Mouse (Mus musculus) lung, embryonic 14.5 days (tissue): ENCODE results near the gene Afdn. TPM values are rescaled to one million over a fixed set of nuclear protein-coding genes. Genes with fewer than 3 reads are reported as not detected.

Source experiments
- ATAC-seq: fragments of 200-750 bp; cut with Nextera tagmentation; 2 replicates; pipeline ENCODE4 v1.8.0; 2017; ENCODE audit warnings: mild to moderate bottlenecking, moderate TSS enrichment, moderate library complexity; ENCODE audit not compliant: insufficient read depth
- DNase-seq: peaks from one replicate; pipeline ENCODE4 v3.0.0-alpha.2; 2015
- H3K27ac ChIP-seq: fragments of 300-500 bp; sonication (generic); 2 replicates; pipeline ENCODE4 v1.5.1; 2014; ENCODE audit warnings: low read depth, mild to moderate bottlenecking, moderate library complexity
- H3K27me3 ChIP-seq: fragments of 300-500 bp; sonication (generic); 2 replicates; pipeline ENCODE4 v1.6.1; 2014; ENCODE audit warnings: low read length, control low read depth; ENCODE audit not compliant: insufficient read depth
- H3K36me3 ChIP-seq: fragments of 300-500 bp; sonication (generic); 2 replicates; pipeline ENCODE4 v1.6.1; 2014; ENCODE audit warnings: control low read depth; ENCODE audit not compliant: insufficient read depth
- H3K4me1 ChIP-seq: fragments of 300-500 bp; sonication (generic); 2 replicates; pipeline ENCODE4 v1.6.1; 2014; ENCODE audit warnings: antibody characterized with exemption, control low read depth; ENCODE audit not compliant: insufficient read depth
- H3K4me2 ChIP-seq: fragments of 300-500 bp; sonication (generic); 2 replicates; pipeline ENCODE4 v1.6.1; 2014; ENCODE audit warnings: mild to moderate bottlenecking
- H3K4me3 ChIP-seq: fragments of 300-500 bp; sonication (generic); 2 replicates; pipeline ENCODE4 v1.5.1; 2014; ENCODE audit warnings: low read depth, low read length
- H3K9ac ChIP-seq: fragments of 300-500 bp; sonication (generic); 2 replicates; pipeline ENCODE4 v1.6.1; 2014
- H3K9me3 ChIP-seq: fragments of 300-500 bp; sonication (generic); 2 replicates; pipeline ENCODE4 v1.6.1; 2016; ENCODE audit warnings: low read depth, low read length, control low read depth
- CTCF ChIP-seq: IDR thresholded peaks from 2 replicates; pipeline ENCODE4 v1.5.1; 2016; ENCODE audit warnings: antibody characterized with exemption, low read depth
- WGBS: fragments of 180-500 bp; shearing (Covaris S2); extraction: QIAGEN DNeasy Blood & Tissue Kit; methylation state at CpG from one replicate; pipeline ENCODE4 v1.1.7; 2014; 5-methylcytosine and 5-hydroxymethylcytosine counted together
- polyA plus RNA-seq: library from polyadenylated mRNA; unstranded; fragments of >200 nt; fragmentation: Nextera tagmentation; extraction: Ambion mirVana; gene quantifications from 2 replicates; pipeline ENCODE4 v1.2.1, GENCODE M21; 2014

The Afdn gene
- polyA plus RNA-seq, 1 experiment from 2014 or later, result 138 TPM

- peaks cover 18% of the 10 kb centered on the region for H3K36me3 ChIP-seq
- no peak overlapping the region for H3K4me2 ChIP-seq
- H3K27me3 ChIP-seq, result no peaks in the 10 kb centered on the region
- WGBS, result 66% methylated on average over 2 of the region's 2 CpGs
- TF ChIP-seq CTCF, result no peak
- H3K9me3 ChIP-seq, result no peaks in the 10 kb centered on the region
- ATAC-seq, result no peak
- no peak overlapping the region for H3K9ac ChIP-seq
- no peak overlapping the region for H3K27ac ChIP-seq
- no peak overlapping the region for H3K4me3 ChIP-seq
- no peaks in the 10 kb centered on the region for H3K4me1 ChIP-seq
- no peak for DNase-seq
These were observed 42.6 kb downstream of the Afdn start for GRCm38 (mm10) chr17:13802836-13803408.

GRCm38 (mm10) chr17:13806016-13806415, 45.7 kb downstream of the Afdn start:
- no peak overlapping the region for H3K4me2 ChIP-seq
- no peak overlapping the region for H3K27ac ChIP-seq

DNA sequence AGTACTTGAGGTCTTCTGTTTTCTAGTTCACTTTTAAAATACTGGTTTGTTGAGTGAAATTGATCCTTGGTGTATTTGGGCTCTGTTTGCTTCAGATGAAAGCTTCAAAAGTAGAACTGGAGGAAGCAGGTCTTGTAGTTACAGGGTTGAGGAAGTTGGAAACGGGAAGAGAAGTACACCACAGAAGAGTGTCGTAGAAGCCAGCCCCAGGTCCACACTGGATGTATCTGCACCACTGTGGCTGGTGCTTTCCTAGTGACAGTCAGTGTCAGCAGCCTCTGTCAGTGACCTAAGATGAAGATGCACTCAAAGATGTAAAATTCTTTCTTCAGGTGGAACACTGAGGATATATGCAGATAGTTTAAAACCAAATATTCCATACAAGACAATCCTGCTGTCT, 57.5 kb downstream of the Afdn start:
- no peak for TF ChIP-seq CTCF
- Histone ChIP-seq H3K4me1 (no peaks in the 10 kb centered on the region), H3K4me2 (no peak overlapping the region), H3K36me3 (peaks cover 39% of the 10 kb centered on the region), H3K27ac (no peak overlapping the region), H3K27me3 (no peaks in the 10 kb centered on the region), H3K9ac (no peak overlapping the region), H3K9me3 (no peaks in the 10 kb centered on the region), H3K4me3 (no peak overlapping the region)
- ATAC-seq, result no peak
- DNase-seq, result no peak
- 84% methylated on average over 2 of the region's 2 CpGs for WGBS

More at GRCm38 (mm10) chr17:13806016-13806415, 45.7 kb downstream of the Afdn start:
- TF ChIP-seq CTCF, result no peak
- Histone ChIP-seq H3K36me3 (peaks cover 38% of the 10 kb centered on the region), H3K9me3 (no peaks in the 10 kb centered on the region), H3K4me3 (no peak overlapping the region), H3K27me3 (no peaks in the 10 kb centered on the region), H3K9ac (no peak overlapping the region), H3K4me1 (no peaks in the 10 kb centered on the region)
- DNase-seq (no peak), ATAC-seq (no peak)
- WGBS, result 93% methylated on average over 1 of the region's 1 CpGs

GRCm38 (mm10) chr17:13819342-13819741, 59.0 kb downstream of the Afdn start:
- no peak for ATAC-seq
- Histone ChIP-seq H3K4me1 (no peaks in the 10 kb centered on the region), H3K27me3 (no peaks in the 10 kb centered on the region), H3K4me2 (no peak overlapping the region), H3K36me3 (peaks cover 44% of the 10 kb centered on the region), H3K9ac (no peak overlapping the region), H3K27ac (no peak overlapping the region), H3K4me3 (no peak overlapping the region), H3K9me3 (no peaks in the 10 kb centered on the region)
- 87% methylated on average over 4 of the region's 4 CpGs for WGBS
- TF ChIP-seq CTCF, result no peak
- DNase-seq, result no peak

- Histone ChIP-seq H3K9me3 (no peaks in the 10 kb centered on the region), H3K27ac (no peak overlapping the region), H3K4me2 (no peak overlapping the region), H3K27me3 (no peaks in the 10 kb centered on the region), H3K36me3 (peaks cover 45% of the 10 kb centered on the region), H3K4me1 (no peaks in the 10 kb centered on the region), H3K9ac (no peak overlapping the region), H3K4me3 (no peak overlapping the region)
- TF ChIP-seq CTCF, result no peak
- 80% methylated on average over 2 of the region's 2 CpGs for WGBS
- ATAC-seq, result no peak
- DNase-seq, result no peak
These were observed 60.3 kb downstream of the Afdn start for GRCm38 (mm10) chr17:13820676-13821075.

GRCm38 (mm10) chr17:13825421-13825820, 65.1 kb downstream of the Afdn start:
- H3K27me3 ChIP-seq, result no peaks in the 10 kb centered on the region
- no peak overlapping the region for H3K9ac ChIP-seq
- no peak overlapping the region for H3K4me3 ChIP-seq
- H3K36me3 ChIP-seq, result peaks cover 50% of the 10 kb centered on the region
- H3K4me2 ChIP-seq, result no peak overlapping the region
- no peaks in the 10 kb centered on the region for H3K9me3 ChIP-seq
- DNase-seq (no peak), ATAC-seq (no peak)
- TF ChIP-seq CTCF, result no peak
- no peak overlapping the region for H3K27ac ChIP-seq
- H3K4me1 ChIP-seq, result no peaks in the 10 kb centered on the region
- 80% methylated on average over 2 of the region's 2 CpGs for WGBS

- no peak overlapping the region for H3K27ac ChIP-seq
- H3K9ac ChIP-seq, result no peak overlapping the region
- 93% methylated on average over 1 of the region's 1 CpGs for WGBS
- no peak for ATAC-seq
- no peak for DNase-seq
- H3K27me3 ChIP-seq, result no peaks in the 10 kb centered on the region
- H3K4me2 ChIP-seq, result no peak overlapping the region
- no peak overlapping the region for H3K4me3 ChIP-seq
- TF ChIP-seq CTCF, result no peak
- H3K9me3 ChIP-seq, result no peaks in the 10 kb centered on the region
- H3K36me3 ChIP-seq, result peaks cover 66% of the 10 kb centered on the region
- no peaks in the 10 kb centered on the region for H3K4me1 ChIP-seq
These were observed 69.9 kb downstream of the Afdn start for GRCm38 (mm10) chr17:13830234-13830633.
